Mouse (Mus musculus) midbrain, embryonic 14.5 days (tissue): ENCODE results near the gene Rxylt1. TPM values are rescaled to one million over a fixed set of nuclear protein-coding genes. Genes with fewer than 3 reads are reported as not detected.

Source experiments
- ATAC-seq: fragments of 200-750 bp; cut with Nextera tagmentation; 2 replicates; pipeline ENCODE4 v1.8.0; 2017; ENCODE audit warnings: moderate number of reproducible peaks, moderate library complexity; ENCODE audit not compliant: low FRiP score, low TSS enrichment
- DNase-seq: peaks from one replicate; pipeline ENCODE4 v3.0.0-alpha.2; 2015
- H3K27ac ChIP-seq: fragments of 300-500 bp; sonication (generic); replicated peaks from 2 replicates; pipeline ENCODE4 v1.5.1; 2014; ENCODE audit warnings: mild to moderate bottlenecking, low read depth, low read length, moderate library complexity
- H3K27me3 ChIP-seq: fragments of 300-500 bp; sonication (generic); 2 replicates; pipeline ENCODE4 v1.6.1; 2014; ENCODE audit warnings: low read length, control low read depth, mixed read lengths; ENCODE audit not compliant: control insufficient read depth, insufficient read depth
- H3K36me3 ChIP-seq: fragments of 300-500 bp; sonication (generic); 2 replicates; pipeline ENCODE4 v1.6.1; 2014; ENCODE audit warnings: low read length, control low read depth; ENCODE audit not compliant: control insufficient read depth, insufficient read depth
- H3K4me1 ChIP-seq: fragments of 300-500 bp; sonication (generic); 2 replicates; pipeline ENCODE4 v1.6.1; 2014; ENCODE audit warnings: mild to moderate bottlenecking, antibody characterized with exemption, low read length, control low read depth; ENCODE audit not compliant: control insufficient read depth, insufficient read depth
- H3K4me2 ChIP-seq: fragments of 300-500 bp; sonication (generic); 2 replicates; pipeline ENCODE4 v1.6.1; 2014; ENCODE audit warnings: mild to moderate bottlenecking, low read length, moderate library complexity
- H3K4me3 ChIP-seq: fragments of 300-500 bp; sonication (generic); replicated peaks from 2 replicates; pipeline ENCODE4 v1.5.1; 2014; ENCODE audit warnings: low read depth, low read length
- H3K9ac ChIP-seq: fragments of 300-500 bp; sonication (generic); replicated peaks from 2 replicates; pipeline ENCODE4 v1.6.1; 2014; ENCODE audit warnings: mild to moderate bottlenecking, low read length, moderate library complexity
- H3K9me3 ChIP-seq: fragments of 300-500 bp; sonication (generic); 2 replicates; pipeline ENCODE4 v1.6.1; 2016; ENCODE audit warnings: low read length, control low read depth, mixed read lengths; ENCODE audit not compliant: control insufficient read depth
- WGBS: fragments of 180-500 bp; shearing (Covaris S2); extraction: QIAGEN DNeasy Blood & Tissue Kit; methylation state at CpG from one replicate; pipeline ENCODE4 v1.1.7; 2014; 5-methylcytosine and 5-hydroxymethylcytosine counted together
- polyA plus RNA-seq: library from polyadenylated mRNA; unstranded; fragments of >200 nt; fragmentation: Nextera tagmentation; extraction: Ambion mirVana; gene quantifications from 2 replicates; pipeline ENCODE4 v1.2.1, GENCODE M21; 2014

Gene Rxylt1
- polyA plus RNA-seq, 1 experiment from 2014 or later = 36.1 TPM

GRCm38 (mm10) chr10:122030420-122030819, 66.8 kb downstream of the Rxylt1 start:
- Histone ChIP-seq H3K9me3 (no peaks in the 10 kb centered on the region), H3K27ac (no peak overlapping the region), H3K4me1 (no peaks in the 10 kb centered on the region), H3K4me3 (no peak overlapping the region), H3K36me3 (no peaks in the 10 kb centered on the region), H3K9ac (no peak overlapping the region), H3K4me2 (no peak overlapping the region), H3K27me3 (no peaks in the 10 kb centered on the region)
- ATAC-seq (no peak), DNase-seq (no peak)
- WGBS = 88% methylated on average over 5 of the region's 5 CpGs

DNA sequence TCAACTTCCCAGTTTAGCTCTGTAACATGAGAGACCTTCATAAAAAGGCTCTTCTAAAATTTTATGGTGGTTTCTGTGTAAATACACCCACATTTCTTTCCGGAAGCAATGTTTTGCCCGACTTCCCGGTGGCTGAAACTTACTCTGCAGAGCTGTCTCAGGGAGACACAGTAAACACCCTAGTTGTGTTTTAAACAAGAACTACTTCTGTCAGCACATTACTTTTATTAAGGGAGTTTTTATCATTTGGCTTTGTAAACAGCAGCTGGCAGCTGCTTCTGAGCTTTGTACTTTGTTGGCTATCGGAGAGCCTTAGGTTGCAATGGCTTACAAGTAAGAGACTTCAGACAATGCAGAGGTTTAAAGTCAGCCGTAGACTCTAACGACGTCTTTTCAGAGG, 67.4 kb downstream of the Rxylt1 start:
- Histone ChIP-seq H3K4me3 (no peak overlapping the region), H3K27me3 (no peaks in the 10 kb centered on the region), H3K9ac (no peak overlapping the region), H3K27ac (no peak overlapping the region), H3K4me2 (no peak overlapping the region), H3K4me1 (no peaks in the 10 kb centered on the region), H3K36me3 (no peaks in the 10 kb centered on the region), H3K9me3 (no peaks in the 10 kb centered on the region)
- ATAC-seq (no peak), DNase-seq (no peak)
- WGBS = 88% methylated on average over 7 of the region's 7 CpGs

Other genes starting within 250 kb of the Rxylt1 start
- gene Srgap1, start 50.1 kb downstream of the Rxylt1 start, polyA plus RNA-seq = 40.8 and 46.9 TPM in 2 replicates